Mouse (Mus musculus) 3134 (cell line): ENCODE results near the gene Zfyve28.

ENCODE experiments used
- DNase-seq: peaks from one replicate; pipeline ENCODE4 v3.0.0-alpha.2; 2011; ENCODE audit warnings: low spot score; ENCODE audit not compliant: insufficient read length; ENCODE audit errors: extremely low read depth

Zfyve28 gene

DNA sequence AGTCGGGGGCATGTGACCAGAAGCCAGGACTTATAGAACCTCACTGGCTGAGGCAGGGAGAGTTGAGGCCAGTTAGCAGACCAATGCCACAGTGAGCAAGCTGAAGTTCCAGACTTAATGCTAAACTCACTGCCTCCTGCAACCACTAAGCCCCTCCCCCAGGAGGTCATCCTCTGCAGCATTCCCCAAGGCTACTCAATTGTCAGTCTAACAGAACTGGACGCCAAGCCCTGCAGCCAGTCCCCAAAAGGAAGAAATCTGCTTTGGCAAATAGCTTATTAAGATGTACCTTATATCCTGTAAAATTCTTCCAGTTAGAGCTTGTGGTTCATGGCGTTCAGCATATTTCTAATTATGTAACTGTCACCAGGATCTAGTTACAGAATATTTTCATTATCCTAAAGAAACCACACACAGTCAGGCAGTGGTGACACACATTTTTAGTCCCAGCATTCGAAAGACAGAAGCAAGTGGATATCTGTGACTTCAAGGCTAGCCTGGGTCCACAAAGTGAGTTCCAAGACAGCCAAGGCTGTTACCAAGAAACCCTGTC, 35.2 kb downstream of the Zfyve28 start:
- no peak for DNase-seq

DNA sequence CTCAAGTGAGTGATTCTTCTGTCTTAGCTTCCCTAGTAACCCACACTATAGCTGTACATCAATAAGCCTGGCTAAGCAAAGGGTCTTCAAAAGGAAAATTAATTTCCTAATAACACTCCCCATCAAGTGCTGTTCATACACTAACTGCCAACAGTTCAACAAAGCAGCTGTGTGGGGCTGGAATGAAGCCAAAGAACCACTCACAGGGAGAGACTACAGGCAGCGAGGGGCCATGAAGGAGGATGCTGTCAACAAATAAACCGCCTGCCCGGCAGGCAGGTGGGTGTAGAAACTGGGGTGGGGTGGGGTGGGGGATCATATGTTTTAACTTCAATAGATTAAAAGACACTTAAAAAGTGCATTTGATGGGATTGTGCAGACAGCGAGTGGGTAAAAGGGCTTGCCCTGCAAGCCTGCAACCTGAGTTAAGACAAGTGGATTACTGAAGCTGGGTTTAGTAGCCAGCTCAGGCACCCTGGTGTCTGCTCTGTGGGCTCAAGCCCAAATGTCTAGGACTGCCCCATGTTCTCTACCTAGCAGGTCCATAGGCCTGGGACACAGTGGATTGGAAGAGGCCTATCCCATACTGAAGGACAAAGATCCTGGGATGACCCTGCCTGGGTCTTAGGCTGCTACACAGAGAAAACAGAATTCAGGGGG, 35.8 kb downstream of the Zfyve28 start:
- no peak for DNase-seq

DNA sequence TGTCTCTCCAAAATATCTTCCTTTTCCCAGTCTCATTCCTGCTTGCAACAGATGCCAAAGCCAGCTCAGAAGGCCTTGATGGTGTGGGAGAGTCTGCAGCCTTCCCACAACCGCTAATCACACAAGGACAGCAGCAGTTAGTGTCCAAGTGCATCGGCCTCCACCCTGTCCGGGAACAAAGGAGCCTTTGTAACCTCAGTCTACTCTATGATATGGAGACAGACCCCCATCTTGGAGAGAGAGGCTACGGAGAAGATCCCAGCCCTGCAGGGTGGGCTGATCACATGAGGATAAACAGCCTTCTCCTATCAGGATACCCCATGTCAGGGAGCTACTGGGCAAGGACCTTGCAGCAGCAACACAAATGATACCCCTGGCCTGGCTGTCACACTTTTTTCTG, 36.5 kb downstream of the Zfyve28 start:
- DNase-seq = no peak

DNA sequence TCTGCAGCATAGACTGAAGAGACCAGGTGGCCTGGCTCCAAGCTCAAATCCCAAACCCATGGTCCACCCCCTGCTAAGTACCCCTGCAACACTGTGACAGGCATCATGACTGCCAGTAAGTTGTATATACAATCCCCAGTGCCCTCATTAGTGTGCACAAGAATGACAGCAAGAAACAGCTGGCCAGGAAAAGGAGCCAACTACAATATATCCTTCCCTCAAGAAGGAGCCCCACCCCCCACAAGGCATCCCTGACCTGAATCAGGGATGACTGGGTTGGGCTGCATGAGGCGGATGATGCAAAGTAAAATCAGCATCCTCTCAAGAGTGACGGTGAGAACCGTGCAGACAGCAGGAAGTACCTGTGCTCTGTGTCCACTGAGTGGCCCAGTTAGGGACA, 38.2 kb downstream of the Zfyve28 start:
- DNase-seq = no peak

DNA sequence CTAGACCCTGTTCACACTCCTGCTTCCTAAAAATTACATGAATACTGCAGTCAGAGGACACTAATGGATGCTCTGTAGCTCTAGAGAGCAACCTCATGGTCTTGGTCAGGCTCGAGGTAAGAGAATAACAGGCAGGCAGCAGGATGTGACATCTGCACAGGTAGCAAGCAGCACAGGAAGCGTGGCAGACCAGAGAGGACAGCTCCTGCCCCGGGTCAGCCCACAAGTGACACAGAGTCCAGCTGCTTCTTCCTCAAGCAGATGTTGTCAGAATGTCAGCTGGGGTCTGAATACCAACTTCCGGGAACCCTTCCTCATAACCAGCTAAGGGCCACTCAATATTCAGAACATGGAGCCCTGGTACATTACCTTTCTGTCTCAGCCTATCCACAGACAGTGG, 39.1 kb downstream of the Zfyve28 start:
- DNase-seq = no peak

DNA sequence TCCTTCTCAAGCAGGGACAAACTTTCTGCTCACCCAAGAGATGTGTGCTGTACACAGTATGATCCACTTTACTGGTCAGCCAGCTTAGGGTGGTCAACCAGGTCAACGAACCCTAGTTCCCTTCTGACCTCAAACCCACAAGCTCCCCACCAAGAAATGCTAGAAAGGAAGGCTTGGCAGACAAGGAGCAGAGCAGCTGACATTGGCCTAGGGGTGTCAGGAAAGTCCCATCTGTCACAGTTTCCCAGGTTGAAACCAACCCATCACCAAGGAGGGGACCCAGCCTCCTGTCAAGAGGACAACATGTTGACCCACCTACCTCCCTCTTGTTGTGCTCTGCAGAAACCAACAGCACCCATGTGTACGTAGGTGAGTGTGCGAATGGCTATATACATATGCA, 41.8 kb downstream of the Zfyve28 start:
- DNase-seq = no peak

DNA sequence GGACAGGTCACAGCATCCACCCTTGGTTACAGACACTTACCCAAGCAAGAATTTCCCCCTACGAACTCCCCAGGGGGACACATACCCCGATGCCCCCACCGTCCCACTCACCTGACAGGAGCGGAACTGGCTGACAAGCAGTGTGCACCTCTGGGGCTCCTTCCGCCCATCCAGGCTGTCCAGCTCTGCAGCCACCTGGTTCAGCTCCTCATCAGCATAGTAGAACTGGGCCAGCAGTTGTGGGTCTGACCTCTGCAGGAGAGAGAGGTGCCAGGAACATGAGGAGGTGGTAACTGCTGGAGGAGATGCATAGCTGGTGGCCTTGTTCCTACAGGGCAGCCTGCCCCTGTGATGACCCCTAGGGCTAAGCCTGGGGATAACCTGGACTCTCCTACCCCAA, 45.2 kb downstream of the Zfyve28 start:
- no peak for DNase-seq

DNA sequence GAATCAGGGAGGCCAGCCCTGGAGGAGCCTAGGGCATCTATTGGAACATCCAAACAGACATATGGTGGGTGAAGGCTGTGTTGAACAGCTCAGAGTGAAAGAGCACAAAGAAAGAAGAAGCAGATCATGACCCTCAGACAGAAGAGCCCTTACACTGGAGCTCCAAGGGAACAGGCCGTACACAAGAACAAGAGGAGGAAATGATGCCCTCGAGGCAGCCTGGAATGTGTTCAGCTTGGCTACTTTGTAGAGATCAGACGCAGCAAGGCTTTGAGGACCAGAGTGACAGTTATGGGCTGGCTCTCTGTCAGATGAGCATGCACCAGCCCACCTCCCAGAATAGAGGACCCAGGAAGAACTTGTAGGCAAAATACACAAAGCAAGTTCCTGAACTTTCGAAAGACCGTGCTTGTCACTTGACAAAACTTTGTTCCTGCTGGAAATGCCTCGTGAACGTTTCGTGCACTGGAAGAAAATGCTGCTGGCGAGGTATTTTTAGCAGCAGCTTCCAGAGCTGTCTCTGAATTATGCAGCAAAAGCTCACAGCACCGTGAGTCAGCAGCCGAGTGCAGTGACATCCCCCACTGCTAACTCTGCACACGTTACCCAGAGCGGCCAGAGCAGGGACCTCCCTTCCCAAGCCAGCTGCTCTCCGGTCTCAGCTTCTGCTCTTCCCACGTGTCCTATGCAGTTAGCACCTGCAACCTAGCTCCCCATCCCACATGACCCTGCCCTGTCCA, 45.9 kb downstream of the Zfyve28 start:
- peak; percentile 49 for DNase-seq

DNA sequence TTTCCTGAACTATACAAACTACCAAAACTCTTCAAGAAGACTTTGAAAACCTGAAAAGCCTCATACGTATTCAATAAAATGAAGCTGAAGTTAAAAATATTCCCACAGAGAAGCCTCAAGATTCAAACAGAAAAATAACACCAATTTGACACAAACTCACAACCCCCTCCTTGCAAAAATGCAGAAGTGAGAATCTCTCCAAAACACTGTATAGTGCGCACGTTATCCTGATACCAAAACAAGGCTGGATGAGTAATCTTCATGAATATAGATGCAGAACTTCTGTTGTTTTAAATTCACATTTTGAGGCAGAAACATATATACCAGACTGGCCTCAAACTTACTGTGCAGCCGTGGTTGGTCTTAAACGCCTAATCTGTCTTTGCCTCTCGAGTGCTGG, 49.8 kb downstream of the Zfyve28 start:
- no peak for DNase-seq

DNA sequence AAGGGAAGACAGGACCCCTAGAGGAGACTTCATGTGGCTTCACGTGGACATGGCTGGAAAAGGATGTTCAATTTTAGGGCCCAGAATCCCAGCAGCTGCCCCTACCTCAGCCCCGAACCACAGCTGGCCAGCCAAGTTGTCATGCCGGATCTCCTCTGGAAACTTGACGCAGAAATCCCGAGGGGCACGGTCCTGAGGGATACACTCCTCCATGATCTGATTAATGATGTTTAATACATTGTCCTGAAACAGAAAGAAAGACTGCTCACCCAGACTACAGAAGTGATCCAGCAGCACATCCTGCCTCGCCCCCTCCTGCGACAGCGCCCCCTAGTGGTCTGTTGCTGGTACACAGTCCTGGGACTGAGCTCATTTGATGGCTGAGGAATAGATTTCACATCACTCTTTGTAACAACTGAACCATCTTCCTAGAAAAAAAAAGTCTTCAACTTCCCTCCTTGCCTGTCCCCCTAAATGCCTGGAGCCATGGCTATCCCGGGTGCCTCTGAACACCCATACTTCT, 52.3 kb downstream of the Zfyve28 start:
- DNase-seq = peak; percentile 50

DNA sequence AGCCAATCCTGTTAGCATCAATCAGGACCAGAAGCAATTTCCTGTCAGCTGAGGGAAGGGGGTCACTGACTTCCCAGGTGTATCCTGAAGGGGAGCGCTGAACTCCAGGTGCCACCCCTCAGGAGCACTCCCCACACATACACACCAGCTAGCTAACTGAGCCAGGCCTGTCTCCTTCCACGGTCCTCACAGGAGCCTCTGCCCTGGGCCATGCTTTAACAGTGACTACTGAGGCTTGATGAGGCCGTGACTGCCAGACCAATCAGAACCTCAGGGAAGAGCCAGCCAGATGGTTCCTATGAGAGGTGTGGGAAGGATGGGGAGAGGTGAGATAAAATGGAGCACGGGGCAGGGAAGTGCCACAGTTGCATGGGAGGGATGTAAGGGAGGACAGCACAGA, 53.2 kb downstream of the Zfyve28 start:
- no peak for DNase-seq

DNA sequence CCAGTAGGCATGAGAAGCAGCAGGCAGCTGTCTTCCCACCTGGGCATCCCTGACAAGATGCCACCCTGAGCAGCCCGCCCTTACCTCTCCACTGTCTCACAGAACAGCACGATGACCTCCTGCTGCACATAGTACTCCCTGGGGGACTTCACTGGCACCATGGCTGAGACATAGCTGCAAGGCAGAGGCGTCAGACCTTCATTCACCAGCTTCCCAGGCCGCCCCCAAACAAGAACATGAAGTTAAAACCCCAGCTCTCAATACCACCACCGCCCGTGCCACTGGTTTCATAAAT, 55.1 kb downstream of the Zfyve28 start:
- DNase-seq = no peak

DNA sequence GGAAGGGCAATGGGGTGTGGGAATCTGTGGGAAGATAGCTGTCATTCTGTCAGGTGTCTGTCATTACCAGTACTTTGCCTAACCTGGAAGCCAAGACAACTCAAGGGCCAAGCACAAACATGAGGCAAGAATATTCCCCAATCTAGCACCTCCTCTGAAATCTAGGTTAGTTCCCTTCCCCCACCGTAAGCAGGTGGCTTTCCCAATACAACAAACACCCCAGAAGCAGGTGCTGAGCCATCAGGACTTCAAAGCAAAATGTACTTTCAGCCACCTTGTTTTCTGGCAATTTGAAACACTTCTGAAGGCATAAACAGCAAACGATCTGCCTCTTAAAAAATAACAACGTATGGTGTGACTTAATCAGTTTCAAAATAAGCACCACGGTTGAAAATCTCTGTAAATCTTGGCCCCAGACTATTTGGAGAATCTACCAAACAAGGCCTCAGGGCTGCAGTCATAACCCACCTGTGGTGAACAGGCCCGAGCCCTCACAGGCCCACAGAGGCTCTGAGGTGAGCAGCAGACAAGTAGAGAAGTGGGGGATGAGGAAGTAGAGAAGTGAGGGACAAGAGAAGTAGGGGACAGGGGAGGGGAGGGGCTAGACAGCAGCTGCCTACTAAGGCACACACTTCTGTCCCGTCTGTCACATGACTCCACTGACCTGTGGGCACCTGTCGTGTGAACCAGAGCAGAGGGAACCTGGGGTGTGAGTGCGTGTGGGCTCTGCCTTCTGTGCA, 55.6 kb downstream of the Zfyve28 start:
- no peak for DNase-seq

DNA sequence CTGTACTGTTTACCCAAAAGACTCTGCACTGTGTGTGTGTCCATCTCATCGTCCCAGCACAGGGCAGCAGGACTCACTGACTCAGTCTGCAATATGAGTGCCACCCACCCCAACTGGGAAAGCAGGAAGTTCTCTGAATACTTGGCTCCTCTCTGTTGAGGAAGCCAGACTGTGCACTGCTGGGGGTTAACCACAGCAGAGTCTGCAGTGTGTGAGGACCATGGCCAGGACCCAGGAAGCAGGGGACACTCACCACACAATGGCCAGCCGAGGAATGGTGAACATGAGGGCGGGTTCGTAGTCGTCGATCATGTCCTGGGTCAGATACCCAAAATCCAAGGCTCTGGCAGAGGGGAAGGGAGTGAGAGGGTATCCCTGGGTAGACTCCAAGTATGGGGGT, 56.3 kb downstream of the Zfyve28 start:
- DNase-seq = no peak

DNA sequence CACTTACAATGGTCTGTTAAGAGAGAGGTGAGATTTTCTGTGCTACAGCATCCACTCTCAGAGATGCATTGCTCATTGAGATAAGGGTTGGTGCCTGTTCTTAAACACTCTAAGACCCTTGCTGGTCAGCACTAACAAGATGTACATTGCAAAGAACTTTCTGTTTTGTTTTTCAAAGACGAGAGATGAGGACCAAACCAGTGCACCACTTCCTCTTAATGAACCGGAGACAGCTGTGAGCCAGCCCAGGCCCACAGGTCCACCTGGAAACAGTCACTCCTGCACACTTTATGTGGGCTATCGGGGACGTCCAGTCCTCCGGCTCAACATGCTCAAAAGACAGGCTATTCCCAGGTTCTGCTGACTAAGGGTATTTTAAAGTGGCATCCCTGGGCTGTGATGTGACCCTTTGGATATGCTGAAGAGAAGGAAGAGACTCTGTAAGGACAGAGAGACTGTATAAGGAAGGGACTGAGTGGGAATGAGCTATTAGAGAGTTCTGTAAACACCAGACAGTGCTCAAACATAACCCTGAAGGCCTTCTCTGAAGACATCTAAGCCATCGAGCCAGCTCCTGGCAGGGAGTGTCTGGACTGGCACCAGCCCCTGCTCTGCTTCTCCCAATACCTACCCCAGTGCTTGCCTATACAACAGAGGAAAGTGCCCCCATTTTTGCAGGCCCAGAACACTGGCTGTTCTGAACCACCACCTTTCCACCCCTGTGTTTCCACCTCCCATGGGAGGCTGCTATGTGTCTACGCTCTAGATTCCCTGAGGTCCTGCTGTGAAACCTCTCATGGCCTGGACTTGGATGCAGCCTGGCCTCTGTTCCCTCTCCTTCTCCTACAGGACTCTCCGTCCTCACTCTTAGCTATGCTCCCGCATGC, 57.4 kb downstream of the Zfyve28 start:
- DNase-seq = no peak

DNA sequence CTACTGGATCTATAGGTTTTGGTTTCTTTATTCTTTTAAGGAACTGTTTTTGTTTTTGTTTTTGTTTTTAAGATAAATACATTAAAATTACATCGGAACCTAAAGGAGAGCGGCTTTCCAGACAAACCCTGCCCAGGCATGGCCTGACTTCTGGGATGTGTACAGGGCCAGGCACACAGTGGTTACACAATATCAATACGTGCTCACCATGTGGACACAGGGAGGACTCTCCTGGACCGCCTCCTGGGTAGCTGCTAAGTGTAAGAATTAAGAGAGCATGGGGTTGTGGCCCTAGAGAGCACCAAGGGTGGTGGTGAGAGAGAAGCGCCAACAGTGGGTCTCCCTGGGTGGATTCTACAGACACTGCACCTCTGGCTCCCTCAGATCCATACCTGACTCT, 58.7 kb downstream of the Zfyve28 start:
- DNase-seq = no peak

DNA sequence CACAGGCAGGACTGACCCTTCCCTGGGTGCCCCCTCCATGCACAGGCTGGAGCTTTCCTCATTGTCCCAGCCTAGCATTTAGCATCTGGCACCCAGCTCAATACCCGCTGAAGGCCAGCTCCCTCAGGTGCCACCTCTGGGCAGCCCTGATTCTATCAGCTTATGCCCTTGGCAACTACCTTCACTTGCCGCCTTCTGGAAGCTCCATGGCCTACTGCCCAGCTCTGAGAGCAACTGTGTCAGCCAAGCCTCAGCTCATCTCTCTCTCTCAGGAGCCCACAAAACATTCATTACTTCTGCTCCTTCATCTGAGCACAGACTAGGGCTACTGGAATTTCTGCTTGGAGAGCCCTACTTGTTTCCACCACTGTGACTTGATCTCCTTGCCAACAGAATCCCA, 62.7 kb downstream of the Zfyve28 start:
- DNase-seq = no peak

DNA sequence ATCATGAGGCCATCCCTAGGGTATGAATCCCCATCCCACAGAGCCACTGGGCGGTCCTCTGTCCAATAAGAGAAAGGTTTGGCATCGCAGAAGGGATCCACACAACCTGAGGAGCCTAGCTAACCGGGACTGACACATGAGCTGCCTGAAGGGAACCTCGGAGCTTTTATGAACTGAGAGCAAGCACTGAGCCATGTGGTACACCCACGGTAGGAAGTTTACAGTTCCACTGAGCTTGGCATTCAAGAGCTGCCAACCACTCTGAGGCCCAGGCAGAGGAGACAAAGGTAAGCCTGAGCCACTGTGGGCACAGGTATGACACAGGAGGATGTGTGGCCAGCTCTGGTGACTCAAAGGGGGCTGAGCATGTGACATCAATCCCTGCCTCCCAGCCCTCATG, 63.7 kb downstream of the Zfyve28 start:
- DNase-seq = no peak

DNA sequence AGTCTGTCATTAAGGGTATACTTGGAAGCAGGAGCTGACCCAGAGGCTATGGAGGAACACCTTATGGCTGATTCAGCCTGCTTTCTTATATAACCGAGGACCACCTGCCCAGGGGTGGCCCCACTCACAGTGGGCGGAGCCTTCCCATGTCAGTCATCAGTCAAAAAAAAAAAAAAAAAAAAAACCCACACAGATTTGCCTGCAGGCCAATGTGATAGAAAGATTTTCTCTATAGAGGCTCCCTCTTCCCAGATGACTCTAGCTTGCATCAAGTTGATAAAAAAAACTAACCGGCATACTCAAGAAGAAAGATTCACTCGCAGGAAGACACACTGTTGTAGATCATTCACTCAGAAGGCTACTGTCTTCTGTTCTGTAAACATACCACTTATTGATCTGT, 68.2 kb downstream of the Zfyve28 start:
- no peak for DNase-seq

DNA sequence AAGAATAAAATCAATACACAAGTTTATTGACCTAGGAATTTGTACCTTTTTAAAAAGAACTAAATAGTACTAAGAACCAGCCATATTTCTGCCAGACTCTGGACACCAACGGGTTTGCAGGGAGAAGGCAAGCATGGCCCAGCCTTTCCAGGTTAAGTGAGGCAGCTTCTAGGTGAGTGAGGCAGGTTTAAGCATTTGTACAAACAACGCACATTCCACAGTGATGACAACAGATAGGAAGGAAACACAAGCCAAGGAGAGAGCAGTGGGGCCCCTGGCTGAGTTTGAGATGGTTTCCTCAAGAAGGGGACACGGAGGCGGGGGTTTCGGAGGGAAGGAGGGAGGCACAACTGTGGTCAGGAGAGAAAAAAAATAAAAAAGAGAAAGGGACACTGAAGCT, 69.6 kb downstream of the Zfyve28 start:
- DNase-seq = no peak

DNA sequence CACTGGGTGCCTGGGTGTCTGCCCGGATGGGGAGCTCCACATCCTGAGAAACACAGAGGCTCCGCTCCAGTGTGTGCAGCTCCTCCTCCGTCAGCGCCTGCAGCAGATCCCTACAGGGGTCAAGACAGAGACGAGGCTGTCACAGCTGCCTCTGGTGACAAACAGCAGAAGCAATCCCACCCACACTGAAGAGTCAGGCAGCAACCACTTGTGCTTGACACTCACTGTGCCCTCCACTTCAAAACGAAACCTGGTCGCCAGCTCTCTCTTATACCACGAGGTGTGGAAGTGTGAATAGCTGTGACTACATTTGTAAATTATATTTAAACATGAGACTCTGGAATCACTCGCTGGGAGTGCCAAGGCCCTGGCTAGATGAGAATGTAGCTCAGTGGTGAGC, 70.5 kb downstream of the Zfyve28 start:
- DNase-seq = no peak
